Mouse (Mus musculus): ENCODE data around the gene Tmem174.

The Tmem174 gene

DNA sequence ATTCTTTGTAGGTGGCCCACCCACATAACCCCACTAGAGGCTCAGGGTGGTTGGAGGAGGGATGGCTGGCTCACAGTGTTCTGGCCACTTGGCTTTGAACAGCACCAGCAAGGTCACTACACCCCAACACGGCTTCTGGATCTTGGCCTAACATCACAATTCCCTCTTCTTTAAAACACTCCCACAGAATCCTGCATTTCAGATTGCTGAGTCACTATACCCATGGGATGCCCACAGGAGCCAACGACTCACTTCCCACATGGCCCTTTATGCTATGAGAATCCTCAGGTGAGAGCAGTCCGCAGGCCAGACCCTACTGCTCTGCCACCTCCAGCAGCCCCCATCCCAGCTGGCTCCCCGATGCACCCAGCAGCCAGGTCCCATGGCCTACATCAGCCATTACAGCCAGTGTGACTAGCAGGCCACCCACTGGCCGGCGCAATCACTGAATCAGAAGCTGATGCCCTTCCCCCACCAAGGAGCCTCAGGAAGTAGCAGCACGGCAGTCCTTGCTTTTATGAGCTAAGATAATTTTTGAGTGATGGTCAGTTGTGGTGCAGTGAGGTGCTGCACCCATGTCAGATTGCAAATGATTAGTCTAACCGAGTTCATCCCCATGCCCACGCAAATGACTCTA is 4.8 kb downstream of the Tmem174 start:
- no peak for DNase-seq

DNA sequence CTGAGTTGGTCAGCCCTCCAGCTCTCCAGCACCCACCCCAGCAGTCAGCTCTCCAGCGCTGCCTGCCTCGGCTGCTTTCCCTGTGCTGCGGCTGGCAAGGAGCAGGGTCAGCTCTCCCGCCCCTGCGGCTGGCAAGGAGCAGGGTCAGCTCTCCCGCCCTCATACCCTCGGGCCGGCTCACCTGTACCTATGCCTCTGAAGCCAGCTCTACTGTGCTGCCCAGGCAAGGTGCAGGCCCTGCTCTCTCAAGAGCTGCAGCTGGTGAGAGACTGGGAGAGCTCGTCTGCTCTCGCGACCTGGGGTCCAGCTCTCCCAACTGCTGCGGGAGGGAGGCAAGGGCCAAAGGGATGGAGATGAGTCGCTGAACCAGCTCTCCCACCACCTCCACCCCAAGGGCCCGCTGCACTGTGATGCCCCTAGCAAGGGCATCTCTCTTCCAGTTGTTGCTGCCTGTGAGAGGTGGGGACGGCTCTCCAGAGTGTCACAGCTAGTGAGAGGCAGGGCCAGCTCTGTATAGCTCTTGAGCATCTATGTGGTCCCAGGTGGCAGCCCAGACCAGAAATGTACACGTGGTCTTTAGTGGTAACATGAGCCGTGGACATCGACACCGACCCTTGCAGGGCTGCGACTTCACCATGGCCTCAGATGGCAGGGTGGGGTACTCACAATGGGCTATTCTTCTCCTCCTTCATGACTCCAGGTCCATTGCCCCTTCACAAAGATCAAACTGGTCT is 5.9 kb downstream of the Tmem174 start:
- no peak for DNase-seq

DNA sequence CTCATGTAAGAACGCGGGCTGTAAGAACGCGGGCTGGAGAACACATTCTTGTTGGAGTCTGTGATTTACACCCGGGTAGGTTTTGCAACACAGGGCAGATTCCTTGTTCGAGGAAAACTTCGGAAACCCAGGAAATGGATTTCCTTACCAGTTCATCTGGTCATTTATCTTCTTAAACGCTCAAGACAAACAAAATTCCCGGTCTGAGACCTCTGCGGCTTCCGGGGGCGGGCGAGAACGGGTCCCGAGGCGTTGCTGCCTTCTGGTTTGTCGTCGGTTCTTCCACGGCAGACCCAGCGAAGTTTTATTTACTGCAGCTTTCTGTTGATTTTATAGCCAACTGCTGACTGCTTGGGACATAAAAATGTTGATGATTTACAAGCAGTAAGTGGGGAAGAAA is 10.5 kb downstream of the Tmem174 start:
- DNase-seq = no peak

DNA sequence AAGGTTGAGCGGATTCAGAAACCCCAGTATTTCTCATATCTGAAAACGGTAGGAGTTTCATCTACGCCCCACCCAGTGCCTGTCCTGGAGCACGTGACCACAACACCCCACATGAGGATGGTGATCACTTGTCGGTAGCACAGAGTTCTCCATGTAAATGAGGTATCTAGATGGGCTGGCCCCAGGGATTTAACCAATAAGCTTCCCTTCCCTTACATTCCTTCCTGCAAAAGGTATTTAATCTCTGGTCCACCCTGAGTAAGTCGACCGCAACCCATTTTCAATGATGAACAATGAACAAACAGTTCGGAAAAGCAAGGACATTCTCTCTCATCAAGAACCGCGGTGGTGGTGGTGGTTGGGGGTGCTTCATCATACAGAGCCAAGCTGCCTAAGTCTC is 12.7 kb downstream of the Tmem174 start:
- DNase-seq = no peak

DNA sequence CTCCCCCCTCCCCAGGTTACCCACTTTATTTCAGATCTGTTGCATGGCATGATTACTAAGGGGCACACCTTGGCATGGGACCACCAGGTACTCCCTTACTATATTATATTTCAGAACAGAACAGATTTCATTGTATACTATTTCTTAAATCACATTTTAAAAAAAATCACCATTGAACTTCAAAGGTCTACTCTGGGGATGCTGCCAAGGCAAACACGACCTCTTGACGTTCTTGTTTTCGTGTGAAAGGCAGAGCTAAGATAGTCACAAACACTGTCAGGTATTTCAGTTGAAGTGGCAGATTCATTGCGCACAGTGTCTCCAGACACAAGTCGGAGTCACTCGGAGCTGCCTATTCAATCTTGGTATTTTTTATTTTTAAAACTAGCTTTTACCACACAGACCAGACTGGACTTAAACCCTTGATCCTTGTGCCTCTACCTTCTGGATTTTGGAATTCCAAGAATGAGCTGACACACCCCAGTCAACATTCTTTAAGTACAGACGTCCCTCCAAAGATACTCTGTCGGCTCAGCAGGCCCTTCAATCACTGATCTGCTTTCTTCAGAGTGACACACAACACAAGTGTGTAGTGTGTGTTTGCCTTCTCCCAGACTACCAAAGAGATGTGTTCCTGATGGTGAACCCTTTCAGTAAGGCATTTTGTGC is 14.2 kb downstream of the Tmem174 start:
- DNase-seq = no peak

DNA sequence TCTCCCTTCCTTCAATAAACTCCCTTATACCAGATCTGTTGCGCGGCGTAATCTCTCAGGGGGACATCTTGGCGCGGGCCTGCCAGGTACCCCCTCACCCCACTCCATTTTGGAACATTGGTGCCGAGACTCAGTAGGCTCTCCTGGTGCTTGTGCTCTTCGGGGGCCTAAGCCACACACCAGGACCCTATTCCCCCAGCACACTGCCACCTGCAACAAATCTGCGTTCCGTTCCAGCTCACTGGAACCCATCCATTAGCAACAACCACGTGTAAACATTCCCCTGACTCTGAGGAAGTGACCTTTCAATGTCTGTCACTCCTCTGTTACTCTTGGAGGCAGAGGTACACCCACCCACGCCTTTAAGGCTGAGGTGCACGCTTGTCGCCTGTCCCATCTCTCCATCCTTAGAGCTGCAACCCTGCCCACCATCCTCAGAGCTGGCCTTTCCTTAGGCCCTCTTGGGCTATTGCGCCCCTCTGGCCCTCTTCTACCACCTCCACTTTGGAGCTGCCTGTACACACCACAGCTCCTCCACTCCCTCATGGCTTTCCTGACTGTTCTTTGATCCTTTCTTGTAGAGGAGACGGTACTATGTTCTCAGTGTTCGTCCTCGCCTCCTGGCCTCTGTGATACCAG is 19.7 kb downstream of the Tmem174 start:
- no peak for DNase-seq

DNA sequence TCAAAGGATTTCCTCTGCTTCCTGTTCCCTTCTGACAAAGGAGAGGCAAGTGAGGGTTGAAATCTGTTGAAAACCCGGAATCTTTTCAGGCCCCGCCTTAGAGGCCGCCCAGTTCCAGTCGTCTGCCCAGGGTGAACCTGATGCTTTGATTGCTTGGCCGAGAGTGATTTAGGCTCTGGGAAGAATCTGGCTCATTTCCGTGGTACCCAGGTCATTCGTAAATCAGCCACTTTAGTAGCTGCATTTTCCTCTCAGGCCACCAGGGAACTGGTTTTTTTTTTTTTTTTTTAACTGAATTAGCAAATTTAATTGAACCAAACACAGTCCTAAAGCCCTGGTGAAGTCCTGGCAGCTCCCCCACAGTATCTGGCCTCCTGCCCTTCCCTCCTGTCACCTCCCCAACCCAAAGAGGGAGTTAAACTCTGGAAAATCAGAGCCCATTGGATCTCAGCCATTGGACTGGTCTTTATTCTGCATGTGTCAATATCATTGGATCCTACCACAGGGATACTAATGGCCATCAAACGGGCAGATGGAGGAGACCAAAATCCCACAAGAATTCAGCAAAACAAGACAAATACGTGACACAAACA is 29.2 kb downstream of the Tmem174 start:
- DNase-seq = no peak

DNA sequence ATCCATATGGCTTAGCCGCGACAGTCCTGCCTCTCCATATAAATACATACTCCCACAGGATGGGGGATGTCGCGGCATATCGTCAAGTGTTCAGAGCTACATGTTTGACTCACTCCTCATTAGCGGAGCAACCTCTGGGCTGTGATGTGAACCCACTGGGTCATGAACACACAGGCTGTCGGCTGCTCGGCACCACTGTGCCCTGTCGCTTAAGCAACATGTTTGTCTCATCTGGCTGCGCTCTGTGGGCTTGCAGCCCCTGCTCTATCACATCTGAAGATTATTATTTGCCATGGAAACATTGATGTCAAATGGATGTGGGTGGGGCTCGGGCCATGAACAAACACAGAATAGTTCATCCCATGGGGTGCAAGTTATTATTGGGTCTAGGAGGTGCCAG is 33.4 kb downstream of the Tmem174 start:
- DNase-seq = no peak

DNA sequence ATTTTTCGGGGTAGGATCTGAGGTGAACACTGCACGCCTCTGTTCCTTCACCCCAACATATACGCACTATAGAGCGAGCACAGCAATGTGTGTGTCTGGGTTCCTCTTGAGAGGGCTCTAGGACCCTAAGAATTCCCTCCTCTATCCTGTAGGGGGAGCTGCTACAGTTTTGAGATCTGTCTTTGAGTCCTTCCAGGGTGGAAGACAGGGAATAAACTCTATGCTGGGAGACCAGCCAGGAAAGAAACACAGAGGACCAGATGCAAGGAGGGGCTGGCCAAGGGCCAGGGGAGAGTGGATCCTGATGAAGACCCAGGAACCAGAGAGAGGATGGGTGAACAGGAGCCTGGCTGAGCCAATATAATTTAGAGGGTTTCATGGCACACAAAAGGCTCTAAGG is 40.5 kb downstream of the Tmem174 start:
- peak; percentile 40 for DNase-seq

DNA sequence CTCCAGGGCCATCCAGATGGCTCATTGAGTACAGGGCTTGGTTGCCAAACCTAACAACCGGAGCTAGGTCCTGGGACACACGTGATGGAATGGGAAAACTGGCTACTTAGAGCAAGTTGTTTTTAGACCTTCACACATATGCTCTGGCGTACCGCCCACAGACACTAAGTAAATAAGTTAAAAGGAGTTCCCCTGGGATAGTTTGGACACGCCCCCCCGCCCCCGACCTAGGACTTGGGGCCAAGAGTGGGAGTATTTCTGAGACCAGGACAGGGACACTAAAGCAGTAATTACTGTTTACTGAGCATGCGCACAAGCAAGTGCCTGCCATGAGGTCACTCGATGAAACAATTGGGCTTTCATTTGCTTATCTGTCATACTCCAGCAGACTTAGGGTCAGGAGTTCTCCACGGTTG is 42.5 kb downstream of the Tmem174 start:
- no peak for DNase-seq

DNA sequence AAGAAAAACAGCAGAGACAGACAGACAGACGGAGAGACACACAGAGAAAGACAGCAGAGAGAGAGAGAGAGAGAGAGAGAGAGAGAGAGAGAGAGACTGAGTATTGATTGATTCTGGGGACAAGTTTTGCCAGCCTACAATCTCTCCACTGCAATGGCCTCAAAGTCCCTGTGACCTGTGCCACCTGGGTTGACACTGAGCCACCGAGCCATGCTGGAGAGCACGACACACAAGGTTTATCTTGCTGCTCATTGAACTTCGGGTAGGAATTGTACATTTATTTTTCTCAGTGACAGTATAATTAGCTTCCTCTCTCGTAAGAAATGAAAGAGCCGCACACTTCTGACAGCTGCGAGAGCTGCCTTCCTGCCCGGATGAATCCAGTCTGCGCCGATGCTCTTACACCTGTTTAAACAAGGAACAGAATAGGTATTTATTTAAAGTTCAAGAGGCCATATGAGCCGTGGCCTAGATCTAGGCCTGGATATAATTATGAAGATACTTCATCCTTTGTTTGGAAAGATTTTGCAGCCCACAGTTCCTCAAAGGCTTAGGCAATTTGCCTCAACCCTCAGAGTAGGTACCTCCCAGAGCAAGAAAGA is 43.2 kb downstream of the Tmem174 start:
- DNase-seq = no peak

DNA sequence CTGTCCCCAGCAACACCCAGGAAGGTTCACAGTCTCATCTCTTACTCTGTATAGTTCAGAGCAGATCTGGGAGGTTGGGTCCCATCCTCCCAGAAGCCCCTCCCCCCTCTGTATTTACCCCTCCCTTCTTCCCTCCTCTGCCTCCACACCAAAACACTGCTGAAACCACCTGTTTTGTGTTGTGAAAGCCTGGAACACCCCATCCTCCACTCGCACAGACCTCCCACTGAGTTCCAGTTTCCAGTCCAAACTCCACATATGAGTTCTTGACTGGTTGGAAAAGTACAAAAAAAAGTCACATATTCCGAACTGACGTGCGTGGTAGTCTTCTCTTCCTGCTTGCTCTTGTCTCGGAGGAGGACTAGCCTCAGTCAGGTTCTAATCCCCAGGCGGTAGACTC is 45.8 kb downstream of the Tmem174 start:
- DNase-seq = no peak

DNA sequence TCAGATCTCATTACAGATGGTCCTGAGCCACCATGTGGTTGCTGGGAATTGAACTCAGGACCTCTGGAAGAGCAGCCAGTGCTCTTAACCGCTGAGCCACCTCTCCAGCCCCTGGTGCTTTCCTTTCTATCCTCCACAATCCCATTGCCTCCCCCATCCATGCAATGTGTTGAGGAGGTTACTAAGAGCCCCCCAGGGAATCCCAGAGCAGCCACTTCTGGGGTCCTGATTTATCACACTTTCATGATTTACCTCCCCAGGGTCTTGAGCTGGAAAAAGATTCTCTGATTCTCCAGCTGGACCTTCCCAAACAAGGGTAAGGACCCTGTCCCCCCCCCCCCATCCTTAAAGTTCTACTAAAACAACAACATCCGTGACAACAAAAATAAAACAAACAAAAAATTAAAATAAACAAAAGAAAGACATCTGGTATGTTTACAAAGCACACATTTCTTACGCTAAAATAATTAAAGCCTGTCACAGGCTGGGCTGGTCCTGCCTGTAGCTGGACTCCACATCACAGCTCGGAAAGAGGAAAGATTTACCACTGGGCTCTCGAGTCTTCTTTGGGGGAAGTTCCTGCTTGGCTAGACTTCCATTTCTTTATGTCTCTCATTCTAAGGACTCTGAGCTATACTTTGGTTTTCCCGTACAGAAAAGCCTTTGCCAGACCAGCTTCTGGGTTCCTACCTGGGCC is 46.4 kb downstream of the Tmem174 start:
- no peak for DNase-seq

DNA sequence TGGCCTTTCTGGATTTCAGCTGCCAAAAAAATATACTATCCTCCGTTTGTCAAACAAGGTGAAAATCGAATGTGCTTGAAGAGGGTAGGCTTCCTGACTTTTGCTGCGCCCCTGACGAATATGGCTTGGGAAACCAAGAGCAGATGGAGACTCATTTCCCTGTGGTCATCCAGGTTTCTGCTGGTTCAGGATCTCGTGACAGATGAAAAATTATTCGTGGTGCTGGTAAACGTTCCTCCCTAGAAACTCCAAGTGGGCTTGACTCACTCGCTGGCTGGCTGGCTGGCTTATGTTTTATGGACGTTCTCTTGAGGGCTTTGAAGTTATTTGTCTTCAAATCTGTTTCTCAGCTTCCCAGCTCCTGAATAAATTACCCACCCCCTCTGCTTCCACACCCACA is 47.6 kb downstream of the Tmem174 start:
- no peak for DNase-seq

DNA sequence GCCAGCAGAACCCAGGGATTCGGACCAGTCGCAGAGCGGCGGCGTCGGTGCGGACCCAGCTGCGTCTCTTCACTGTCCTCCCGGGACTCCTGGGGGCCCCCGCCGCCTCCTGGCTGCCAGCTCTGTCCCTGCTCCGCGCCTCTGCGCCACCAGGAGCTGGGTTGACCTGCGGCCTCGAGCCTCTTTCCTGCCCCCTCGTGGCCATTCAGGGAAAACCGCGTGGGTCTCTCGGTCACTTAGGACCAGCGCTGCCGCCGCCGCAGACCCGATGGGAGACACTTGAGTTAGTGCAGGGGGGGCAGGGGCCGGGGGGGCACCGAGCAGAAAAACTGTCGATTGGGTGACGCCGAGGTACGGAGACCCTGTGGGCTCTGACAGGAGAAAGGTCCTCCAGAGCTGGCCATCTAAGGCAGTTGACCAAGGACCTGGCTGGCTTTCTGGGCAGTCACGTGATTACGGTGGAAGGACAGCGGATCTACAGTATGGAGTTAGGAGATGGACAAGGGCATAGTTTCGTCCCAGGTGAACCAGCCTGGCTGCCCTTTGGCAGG is 48.2 kb downstream of the Tmem174 start:
- DNase-seq = peak; percentile 92

DNA sequence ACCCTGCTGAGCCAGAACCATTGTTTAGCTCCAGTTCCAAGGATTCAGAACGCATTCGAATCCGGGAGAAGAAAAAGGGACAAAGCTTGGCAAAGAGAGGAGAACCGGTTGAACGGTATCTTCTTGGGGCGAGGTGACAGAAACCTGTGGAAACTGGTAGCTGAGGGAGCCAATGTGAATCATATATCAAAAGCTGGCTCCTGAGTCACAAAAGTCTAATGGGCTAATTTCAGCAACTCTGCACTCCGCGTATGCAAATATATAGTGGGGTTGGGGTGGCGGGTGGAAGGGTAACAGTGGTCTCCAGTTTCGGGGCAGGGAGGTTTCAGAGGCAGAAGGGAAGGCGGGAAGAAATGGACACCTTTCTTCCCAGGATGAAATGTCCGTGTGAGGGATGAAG is 48.7 kb downstream of the Tmem174 start:
- DNase-seq = no peak

DNA sequence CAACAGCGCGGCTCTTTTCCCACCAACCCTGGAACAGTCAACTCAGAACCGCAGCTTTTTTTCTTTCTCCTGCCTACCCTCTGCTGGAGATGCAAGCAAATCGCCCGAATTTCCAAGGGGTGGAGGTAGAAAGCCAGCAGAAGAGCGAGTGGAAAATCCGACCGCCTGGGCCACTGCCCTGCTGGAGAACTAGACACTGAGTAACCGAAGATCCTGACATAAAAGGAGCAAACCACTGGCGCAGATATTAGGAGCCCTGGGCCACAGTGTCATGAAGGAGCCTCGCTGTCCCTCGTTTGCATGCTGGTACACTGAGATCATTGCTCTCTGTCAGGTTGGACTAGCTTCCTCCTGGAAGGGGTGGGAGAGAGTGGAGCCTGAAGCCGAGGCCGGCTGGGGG is 49.6 kb downstream of the Tmem174 start:
- DNase-seq = peak; percentile 70

DNA sequence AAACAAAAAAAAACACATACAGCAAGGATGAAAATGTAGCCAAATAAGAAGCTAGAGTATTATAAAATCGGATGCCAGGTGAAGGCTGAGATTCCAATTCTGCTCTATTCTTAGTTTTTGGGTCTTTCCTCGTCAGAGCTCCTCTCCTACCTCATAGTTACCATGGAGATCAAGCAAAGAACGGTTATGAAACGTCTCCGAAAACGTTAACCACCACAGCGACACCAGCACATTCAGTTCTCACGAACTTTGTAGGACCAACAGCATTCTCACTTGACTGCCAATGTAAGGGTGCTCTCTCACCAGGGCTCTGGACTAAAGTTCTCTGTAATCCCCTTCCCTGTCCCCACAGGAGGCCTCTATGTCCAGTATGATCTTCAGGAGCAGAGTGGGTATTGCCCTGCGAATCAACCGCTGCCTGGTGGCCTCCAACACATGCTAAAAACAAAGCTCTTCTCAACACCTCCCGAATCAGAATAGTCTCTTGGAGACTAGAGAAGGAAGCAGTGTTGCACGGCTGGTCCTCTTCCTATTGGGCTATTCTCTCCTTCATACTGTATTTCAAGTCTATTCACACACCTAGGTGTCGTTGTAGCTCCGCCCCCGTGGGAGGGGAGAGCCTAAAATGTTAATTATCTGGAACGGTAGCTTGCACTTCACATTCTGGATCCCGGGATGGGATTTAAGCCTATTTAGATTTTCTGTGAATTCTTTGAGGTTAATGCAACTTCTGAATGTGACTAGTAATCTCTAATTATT is 50.2 kb downstream of the Tmem174 start:
- DNase-seq = no peak

Measured in retina, postnatal 1 day (tissue).